ENCODE assay signal across 10 mouse cellular contexts in the genomic region with DNA sequence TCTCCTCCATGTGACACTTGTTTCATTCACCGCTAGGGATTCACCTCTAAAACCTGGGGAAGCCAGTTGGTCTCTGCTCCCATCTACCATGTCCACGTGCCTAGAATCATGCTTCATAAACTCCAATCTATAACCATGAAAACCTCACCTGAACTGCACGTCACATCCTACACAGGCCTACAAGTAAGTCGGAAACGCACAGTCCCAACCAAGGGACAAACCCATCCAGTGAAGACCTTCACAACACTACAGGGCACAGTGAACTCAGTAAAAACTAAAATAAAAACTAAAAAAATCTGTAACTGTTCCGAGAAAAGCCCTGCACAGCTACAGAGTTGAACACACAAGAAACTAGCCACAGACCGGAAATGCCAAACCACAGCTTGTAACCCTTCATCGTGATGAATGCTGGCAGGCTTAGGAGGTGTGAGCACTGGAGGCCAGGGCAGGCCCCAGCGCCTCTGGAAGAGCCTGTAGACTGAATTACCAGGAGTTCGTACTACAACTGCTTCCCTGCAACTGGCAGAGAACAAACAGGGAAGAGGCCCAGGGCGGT.
DNase-seq lines count a peak whose midpoint lies in the region; ATAC-seq and TF ChIP-seq lines count a peak whose summit lies in the region.
"Had no signal": no experiment of that assay in that cellular context is flagged by ENCODE, and none has a peak within 500 bp of the region (broad histone marks: within the 10 kb centered on the region; RNA-seq: fewer than 3 reads in every experiment).

No protein-coding gene starts in this region.

- WGBS in limb, embryonic 13.5 days = 59% methylated on average over 11 of the region's 11 CpGs

- H3K79me2 ChIP-seq in MEL (ENCODE audit: control insufficient read depth, insufficient read depth, low read length, poor library complexity) = no peaks in the 10 kb centered on the region; the same call in 1 of the 2 replicates

- DNase-seq in gastrocnemius, postnatal 25 days = peak; percentile 41
- no peak for DNase-seq in gastrocnemius, postnatal 4 days (ENCODE audit: low spot score in 2 of 2)
- peak; percentile 52 for DNase-seq in MEL (ENCODE audit: low read depth, low spot score)
- DNase-seq in spleen, adult 18-20 months = peak; percentile 38 to 53
- no peak for DNase-seq in right cerebral cortex, postnatal 36 days (ENCODE audit: low spot score in 2 of 2)
- DNase-seq in urinary bladder, adult 18-20 months (ENCODE audit: low spot score in 2 of 2) = no peak
- DNase-seq in frontal cortex, postnatal 25 days (ENCODE audit: low spot score in 2 of 2) = no peak

- peaks cover 2 to 29% of the 10 kb centered on the region in 2 experiments; a peak in 3 of 4 replicates for H3K36me3 ChIP-seq in MEL (ENCODE audit: control insufficient read depth in 1 of 2, insufficient read depth in 2 of 2, low read length in 2 of 2)
- no peaks in the 10 kb centered on the region for H3K36me3 ChIP-seq in limb, embryonic 13.5 days
- H3K36me3 ChIP-seq: heart, embryonic 15.5 days had no signal

- no peak for TF ChIP-seq POLR2A in MEL (IDR thresholded peaks at IDR 0.05; ENCODE audit: control insufficient read depth in 1 of 2, insufficient read depth in 1 of 2, low read depth in 1 of 2, low read length in 2 of 2, poor library complexity in 1 of 2)

- H3K4me3 ChIP-seq in MEL (ENCODE audit: control insufficient read depth in 1 of 2, insufficient read depth in 1 of 2, low read depth in 2 of 2, low read length in 2 of 2) = no peak overlapping the region
- no peak overlapping the region for H3K4me3 ChIP-seq in limb, embryonic 13.5 days
- H3K4me3 ChIP-seq: heart, embryonic 15.5 days had no signal

- H3K27me3 ChIP-seq in MEL (ENCODE audit: control insufficient read depth in 1 of 2, insufficient read depth in 2 of 2, low read length in 2 of 2) = no peaks in the 10 kb centered on the region
- H3K27me3 ChIP-seq in limb, embryonic 13.5 days = no peaks in the 10 kb centered on the region
- H3K27me3 ChIP-seq: heart, embryonic 15.5 days had no signal

- no peak overlapping the region for H3K9ac ChIP-seq in MEL (ENCODE audit: control insufficient read depth, low read depth, low read length, poor library complexity, severe bottlenecking)
- no peak overlapping the region for H3K9ac ChIP-seq in limb, embryonic 13.5 days
- H3K9ac ChIP-seq: heart, embryonic 15.5 days had no signal

- no peak for ATAC-seq in limb, embryonic 13.5 days (ENCODE audit: low FRiP score, low read depth)

- H3K27ac ChIP-seq in MEL (ENCODE audit: control insufficient read depth, low read depth, low read length) = no peak overlapping the region
- peak overlapping the region; percentile 48; the same call in 1 of the 2 replicates for H3K27ac ChIP-seq in limb, embryonic 13.5 days
- H3K27ac ChIP-seq: heart, embryonic 15.5 days; stomach, postnatal 0 days had no signal

- no peak for TF ChIP-seq RAD21 in MEL (IDR thresholded peaks at IDR 0.05; ENCODE audit: low read depth, low read length)

- no peak overlapping the region for H3K4me2 ChIP-seq in limb, embryonic 13.5 days (replicated peaks)
- H3K4me2 ChIP-seq: heart, embryonic 15.5 days had no signal

- TF ChIP-seq EP300 in MEL (IDR thresholded peaks at IDR 0.05; ENCODE audit: low read depth in 1 of 2, low read length in 2 of 2) = no peak

- peaks cover 16 to 23% of the 10 kb centered on the region in 2 experiments for H3K4me1 ChIP-seq in MEL (ENCODE audit: control insufficient read depth in 1 of 2, insufficient read depth in 2 of 2, low read length in 2 of 2)
- peaks cover 54% of the 10 kb centered on the region for H3K4me1 ChIP-seq in limb, embryonic 13.5 days

- TF ChIP-seq CTCF in MEL (IDR thresholded peaks at IDR 0.05 in 2 of 3, conservative IDR thresholded peaks at IDR 0.05 in 1 of 3; ENCODE audit: control insufficient read depth in 1 of 3, insufficient read depth in 1 of 3, low read depth in 2 of 3, low read length in 3 of 3, poor library complexity in 1 of 3, severe bottlenecking in 1 of 3) = no peak

- no peaks in the 10 kb centered on the region for H3K9me3 ChIP-seq in MEL (replicated peaks; ENCODE audit: insufficient read depth, low read length)
- H3K9me3 ChIP-seq in limb, embryonic 13.5 days = no peaks in the 10 kb centered on the region
- H3K9me3 ChIP-seq: heart, embryonic 15.5 days had no signal

TF ChIP-seq in MEL, 35 proteins besides CTCF, POLR2A, EP300 and RAD21:
- TF ChIP-seq ZKSCAN1 (IDR thresholded peaks at IDR 0.05; ENCODE audit: low read depth, low read length) (no peak), ZMIZ1 (IDR thresholded peaks at IDR 0.05; ENCODE audit: low read depth, low read length) (no peak), POLR2AphosphoS5 (IDR thresholded peaks at IDR 0.05; ENCODE audit: borderline replicate concordance, low read depth, low read length) (no peak), MEF2A (IDR thresholded peaks at IDR 0.05; ENCODE audit: extremely low read depth, insufficient replicate concordance, low read depth, low read length, poor library complexity, severe bottlenecking) (no peak), RCOR1 (IDR thresholded peaks at IDR 0.05; ENCODE audit: low read depth, low read length) (peak; percentile 71)
TF ChIP-seq in MEL: peak in this region for 1.

Comparison
In these comparisons a context has a peak if more than half of its experiments do, and no peak if none do; other contexts are left out.
1. DNase-seq: peak in gastrocnemius, postnatal 25 days (single experiment), MEL (single experiment) and spleen, adult 18-20 months (2 of 2); none in gastrocnemius, postnatal 4 days (0 of 2), right cerebral cortex, postnatal 36 days (0 of 2), urinary bladder, adult 18-20 months (0 of 2) and frontal cortex, postnatal 25 days (0 of 2).